Mouse (Mus musculus) embryonic fibroblast, embryonic 13.5 days (primary cell): ENCODE measurements around the gene Pard3. TPM values are rescaled to one million over a fixed set of nuclear protein-coding genes. Genes with fewer than 3 reads are reported as not detected.

Experiments used
- H3K27ac ChIP-seq: 2 replicates; pipeline ENCODE4 v1.5.1; 2012; ENCODE audit warnings: low read length, control low read depth, inconsistent platforms; ENCODE audit not compliant: insufficient read depth
- H3K4me1 ChIP-seq: 2 replicates; pipeline ENCODE4 v1.6.1; 2011; ENCODE audit warnings: low read length; ENCODE audit not compliant: control insufficient read depth, insufficient read depth
- H3K4me3 ChIP-seq: 2 replicates; pipeline ENCODE4 v1.5.1; 2011; ENCODE audit warnings: mild to moderate bottlenecking, control low read depth, low read length; ENCODE audit not compliant: insufficient read depth
- CTCF ChIP-seq: IDR thresholded peaks from 2 replicates; pipeline ENCODE4 v1.5.1; 2011; ENCODE audit warnings: mild to moderate bottlenecking, control low read depth, low read length, moderate library complexity, borderline replicate concordance; ENCODE audit not compliant: insufficient read depth
- POLR2A ChIP-seq: IDR thresholded peaks from 2 replicates; pipeline ENCODE4 v1.6.1; 2011; ENCODE audit warnings: low read depth, mild to moderate bottlenecking, control low read depth, low read length, moderate library complexity
- polyA plus RNA-seq: library from polyadenylated mRNA; stranded (reverse); fragments of >200 nt; gene quantifications from 2 replicates; pipeline ENCODE4 v1.2.4, GENCODE M21; 2011; ENCODE audit warnings: low read depth; ENCODE audit not compliant: missing spikeins, insufficient read length

Gene Pard3
- polyA plus RNA-seq, 1 experiment: 34.4 TPM

DNA sequence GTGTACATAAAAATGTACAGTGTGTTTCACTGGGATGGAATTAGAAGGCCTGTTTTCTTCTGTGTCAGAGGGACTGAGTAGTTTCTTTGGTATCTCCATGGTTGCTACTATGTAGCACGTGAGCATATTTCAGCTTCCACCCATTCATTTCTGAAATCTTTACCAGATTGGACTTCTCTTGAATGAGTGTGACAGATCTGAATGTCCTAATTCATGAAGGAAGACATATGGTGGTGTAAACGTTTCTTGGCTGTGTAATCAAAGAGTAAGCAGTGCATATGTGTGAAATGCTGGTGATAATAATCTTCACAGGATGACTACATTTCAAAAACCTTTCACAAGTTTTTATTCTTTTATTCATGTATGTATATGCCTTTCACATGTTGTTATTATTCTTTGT, 3.9 kb upstream of the Pard3 start:
- H3K4me3 ChIP-seq: no peak overlapping the region
- TF ChIP-seq POLR2A: no peak
- TF ChIP-seq CTCF: no peak
- H3K4me1 ChIP-seq: peaks cover 2% of the 10 kb centered on the region; the same call in 1 of the 2 replicates

GRCm38 (mm10) chr8:127064361-127065112, 844 bp downstream of the Pard3 start:
- H3K27ac ChIP-seq: peak overlapping the region; percentile 87
- H3K4me3 ChIP-seq: peak overlapping the region; percentile 84
- no peak; the same call in 1 of the 2 replicates for TF ChIP-seq POLR2A
- no peak for TF ChIP-seq CTCF
- peaks cover 10% of the 10 kb centered on the region for H3K4me1 ChIP-seq

More for the DNA sequence above, 3.9 kb upstream of the Pard3 start:
- no peak overlapping the region for H3K27ac ChIP-seq

GRCm38 (mm10) chr8:127065113-127065473, 1.4 kb downstream of the Pard3 start:
- Histone ChIP-seq H3K4me3 (peak overlapping the region; percentile 84), H3K4me1 (peaks cover 15% of the 10 kb centered on the region)
- TF ChIP-seq CTCF (no peak), POLR2A (no peak)

GRCm38 (mm10) chr8:127065791-127066190, 2.1 kb downstream of the Pard3 start:
- TF ChIP-seq POLR2A (no peak), CTCF (no peak)
- H3K4me1 ChIP-seq: peaks cover 15% of the 10 kb centered on the region
- H3K4me3 ChIP-seq: no peak overlapping the region; the same call in 1 of the 2 replicates
- no peak overlapping the region for H3K27ac ChIP-seq

More at GRCm38 (mm10) chr8:127065113-127065473, 1.4 kb downstream of the Pard3 start:
- H3K27ac ChIP-seq: no peak overlapping the region

GRCm38 (mm10) chr8:127066501-127066900, 2.8 kb downstream of the Pard3 start:
- no peak overlapping the region for H3K4me3 ChIP-seq
- no peak overlapping the region for H3K27ac ChIP-seq
- no peak for TF ChIP-seq CTCF
- no peak for TF ChIP-seq POLR2A
- H3K4me1 ChIP-seq: peaks cover 15% of the 10 kb centered on the region

DNA sequence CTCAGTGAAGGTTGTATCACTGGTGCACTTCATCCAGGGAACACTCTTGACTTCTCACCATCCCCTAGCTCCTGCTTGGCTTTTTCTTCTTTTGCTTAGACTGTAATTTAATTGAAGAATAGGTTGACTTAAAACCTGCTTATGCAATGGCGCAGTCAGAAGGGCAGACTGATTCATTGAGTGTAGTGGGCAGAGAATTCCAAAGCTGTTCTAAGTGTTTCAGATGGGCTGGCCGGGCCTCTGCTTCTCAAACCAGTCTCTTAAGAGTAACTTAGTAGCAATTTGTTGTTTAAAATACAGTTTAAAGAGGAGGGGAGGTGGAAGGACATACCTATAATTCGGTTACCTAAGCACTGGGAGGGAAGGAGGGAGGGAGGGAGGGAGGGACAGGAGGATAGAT, 5.0 kb downstream of the Pard3 start:
- TF ChIP-seq CTCF (no peak), POLR2A (no peak)
- H3K27ac ChIP-seq: no peak overlapping the region
- H3K4me1 ChIP-seq: peaks cover 22% of the 10 kb centered on the region
- no peak overlapping the region for H3K4me3 ChIP-seq

DNA sequence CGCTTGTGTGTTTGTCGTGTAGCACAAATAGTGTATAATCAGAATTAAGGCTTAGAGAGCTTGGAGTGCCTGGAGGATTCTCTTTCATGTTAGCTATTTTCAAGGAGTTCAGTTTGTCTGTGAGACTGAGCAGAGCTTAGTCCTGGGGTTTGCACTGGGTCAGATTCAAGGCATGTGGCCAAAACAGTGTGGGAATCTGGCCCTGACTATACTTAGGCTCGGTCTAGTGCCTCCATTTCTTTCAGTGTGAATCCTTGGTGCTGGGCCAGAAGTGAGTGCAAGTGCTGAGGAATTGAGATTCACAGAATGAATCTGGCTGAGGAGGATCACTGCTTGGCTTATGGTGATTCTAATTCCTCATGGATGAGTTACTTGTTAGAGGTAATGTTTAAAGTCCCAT, 6.5 kb downstream of the Pard3 start:
- Histone ChIP-seq H3K4me3 (no peak overlapping the region), H3K27ac (no peak overlapping the region), H3K4me1 (peaks cover 26% of the 10 kb centered on the region)
- TF ChIP-seq POLR2A: no peak
- no peak for TF ChIP-seq CTCF

DNA sequence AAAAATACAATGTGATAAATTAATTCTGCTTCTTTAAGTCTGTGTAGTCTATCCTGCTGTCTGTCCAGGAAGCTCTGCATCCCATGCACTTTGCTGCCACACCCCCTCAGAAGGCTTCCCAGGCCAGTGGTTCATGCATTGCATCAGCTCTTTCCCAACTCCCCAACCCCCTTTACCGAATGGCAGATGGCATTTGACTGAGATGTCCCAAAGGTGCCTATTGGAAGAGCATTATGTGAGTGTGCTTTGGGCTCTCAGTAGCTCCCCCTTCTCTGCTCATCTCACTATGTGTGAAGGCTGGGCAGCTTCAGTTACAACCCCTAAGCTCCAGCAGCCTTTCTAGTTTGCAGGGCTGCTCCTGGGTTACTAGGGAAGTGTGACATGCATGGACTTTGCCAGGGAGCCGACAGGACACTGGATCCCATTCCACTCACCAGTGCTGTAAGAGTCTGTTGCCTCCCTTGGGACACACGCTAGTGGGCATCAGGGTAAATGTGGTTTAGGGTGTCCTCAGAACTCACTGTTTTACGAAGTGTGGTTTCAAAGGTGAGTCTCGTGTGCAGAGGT, 9.4 kb downstream of the Pard3 start:
- TF ChIP-seq POLR2A (no peak), CTCF (no peak)
- Histone ChIP-seq H3K4me3 (no peak overlapping the region), H3K4me1 (peaks cover 25% of the 10 kb centered on the region), H3K27ac (no peak overlapping the region)

DNA sequence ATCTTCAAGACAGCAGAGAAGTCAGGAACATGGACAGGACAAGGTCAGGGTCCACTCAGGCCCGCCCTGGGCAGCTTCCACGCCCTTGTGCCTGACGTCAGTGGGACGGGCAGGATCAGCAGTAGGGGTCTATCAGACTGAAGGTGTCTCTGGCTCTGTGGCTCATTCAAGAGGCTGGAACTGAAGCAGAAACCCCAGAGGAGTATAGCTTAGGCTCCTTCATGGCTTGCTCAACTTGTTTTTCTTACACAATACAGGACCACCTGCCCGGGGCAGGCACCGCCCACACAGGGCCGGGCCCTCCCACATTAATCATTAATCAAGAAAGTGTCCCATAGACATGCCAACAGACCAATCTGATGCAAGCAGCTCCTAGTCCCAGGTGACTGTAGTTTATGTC, 12.8 kb downstream of the Pard3 start:
- H3K4me3 ChIP-seq: no peak overlapping the region
- no peak overlapping the region for H3K27ac ChIP-seq
- H3K4me1 ChIP-seq: peaks cover 26% of the 10 kb centered on the region
- TF ChIP-seq CTCF (no peak), POLR2A (no peak)

DNA sequence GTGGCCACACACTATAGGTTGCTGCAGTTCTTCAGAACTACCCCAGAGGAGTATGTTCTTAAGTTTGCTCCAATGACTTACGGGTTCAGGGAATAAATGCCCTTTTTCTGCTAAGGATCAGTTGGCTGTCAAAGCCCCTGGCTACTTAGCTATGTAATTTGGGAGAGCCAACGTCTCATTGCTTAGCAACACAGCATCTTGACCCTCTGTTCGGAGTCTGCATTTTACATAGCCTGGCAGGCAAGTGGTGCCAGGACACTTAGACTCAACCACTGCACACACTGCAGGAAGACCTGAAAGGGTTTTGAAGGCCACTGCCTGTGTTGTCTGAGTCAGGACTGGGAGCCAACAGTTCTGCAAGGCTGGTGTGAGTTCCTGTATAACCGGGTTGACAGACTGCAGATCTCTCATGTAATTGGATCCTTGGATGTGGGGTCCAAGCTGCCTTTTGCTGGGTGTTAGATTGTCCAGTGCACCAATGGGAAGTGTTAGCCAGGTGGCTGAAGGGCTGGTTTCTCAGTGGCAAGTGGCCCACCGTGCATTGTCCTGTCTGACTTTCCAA, 15.6 kb downstream of the Pard3 start:
- TF ChIP-seq POLR2A (no peak), CTCF (no peak)
- Histone ChIP-seq H3K4me1 (peaks cover 18% of the 10 kb centered on the region), H3K27ac (no peak overlapping the region), H3K4me3 (no peak overlapping the region)
